Mouse (Mus musculus): ENCODE results near the gene Mypop. TPM values are rescaled to one million over a fixed set of nuclear protein-coding genes. Genes with fewer than 3 reads are reported as not detected.

Gene Mypop
- polyA plus RNA-seq, 1 experiment from 2014 or later, result 0.46 TPM

DNA sequence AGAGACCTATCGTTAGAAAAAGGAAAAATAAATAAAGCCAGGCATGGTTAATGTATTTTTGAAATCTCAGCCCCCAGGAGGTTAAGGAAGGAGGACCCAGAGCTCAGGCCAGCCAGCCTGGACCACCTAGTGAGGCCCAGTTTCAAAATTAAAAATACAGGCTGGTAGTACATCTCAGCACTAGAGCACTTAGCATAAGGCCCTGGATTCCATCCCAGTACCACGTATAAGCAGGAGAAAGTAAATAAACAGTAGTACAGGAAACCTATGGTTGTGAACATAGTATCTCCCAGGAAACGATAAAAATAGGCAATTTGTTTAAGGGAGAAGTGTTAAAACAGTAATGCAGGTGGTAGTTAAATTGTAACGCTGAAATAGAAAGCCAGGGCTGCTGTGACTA lies 11.1 kb downstream of the Mypop start:
- Histone ChIP-seq H3K4me3 (ENCODE audit: inconsistent target) (peak overlapping the region; percentile 42), H3K27ac (peak overlapping the region; percentile 68)

GRCm38 (mm10) chr7:19002848-19003498 lies 11.9 kb downstream of the Mypop start:
- Histone ChIP-seq H3K4me3 (ENCODE audit: inconsistent target) (peak overlapping the region; percentile 42), H3K27ac (peak overlapping the region; percentile 68), H3K36me3 (ENCODE audit: inconsistent target) (no peaks in the 10 kb centered on the region), H3K79me2 (ENCODE audit: inconsistent target) (peaks cover 49% of the 10 kb centered on the region)
- 2% methylated on average over 15 of the region's 17 CpGs for WGBS (ENCODE audit: missing documents)

More for the DNA sequence above, 11.1 kb downstream of the Mypop start:
- Histone ChIP-seq H3K36me3 (ENCODE audit: inconsistent target) (peaks cover 4% of the 10 kb centered on the region; the same call in 1 of the 2 replicates), H3K79me2 (ENCODE audit: inconsistent target) (peaks cover 49% of the 10 kb centered on the region)
- WGBS (ENCODE audit: missing documents), result 26% methylated on average over 4 of the region's 4 CpGs

DNA sequence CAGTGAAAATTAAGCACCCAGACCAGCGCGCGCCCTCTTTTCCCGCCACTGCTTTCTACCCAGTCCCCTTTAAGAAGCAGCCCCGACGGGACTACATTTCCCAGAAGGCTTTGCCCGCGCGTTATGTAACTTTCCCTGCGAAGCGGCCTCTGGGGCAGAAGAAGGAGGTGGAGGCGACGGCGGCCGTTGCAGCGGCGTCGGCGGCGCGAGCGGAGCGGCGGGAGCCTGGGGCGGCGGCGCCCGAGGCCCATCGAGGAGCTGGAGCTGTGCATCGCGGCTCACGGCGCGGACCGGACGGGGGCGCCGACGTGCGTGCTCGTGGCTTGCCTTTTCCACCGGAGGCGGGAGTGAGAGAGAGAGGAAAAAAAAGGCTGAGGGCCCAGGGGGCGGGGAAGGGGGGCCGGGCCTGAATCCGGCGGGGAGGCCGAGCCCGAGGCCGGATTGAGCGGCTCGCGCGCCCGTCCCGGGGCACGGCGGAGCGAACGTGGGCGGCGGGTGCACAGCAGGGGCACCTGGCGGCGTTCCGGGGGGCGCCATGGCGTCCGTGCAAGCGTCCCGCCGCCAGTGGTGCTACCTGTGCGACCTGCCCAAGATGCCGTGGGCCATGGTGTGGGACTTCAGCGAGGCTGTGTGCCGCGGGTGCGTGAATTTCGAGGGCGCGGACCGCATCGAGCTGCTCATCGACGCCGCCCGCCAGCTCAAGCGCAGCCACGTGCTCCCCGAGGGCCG lies 13.0 kb downstream of the Mypop start, which contains the start of gene Irf2bp1:
Gene Irf2bp1, plus strand, starts transcription at position 143 of the 729 bp plus-strand sequence.
- H3K79me2 ChIP-seq (ENCODE audit: inconsistent target), result peaks cover 44% of the 10 kb centered on the region
- peak within 1 kb of the TSS; percentile 68 for H3K27ac ChIP-seq
- WGBS (ENCODE audit: missing documents), result under 1% methylated on average over 60 of the region's 90 CpGs
- peak within 1 kb of the TSS; percentile 42 for H3K4me3 ChIP-seq (ENCODE audit: inconsistent target)
- H3K36me3 ChIP-seq (ENCODE audit: inconsistent target), result no peaks in the 10 kb centered on the region

GRCm38 (mm10) chr7:19004631-19005079 lies 13.6 kb downstream of the Mypop start:
- no peak overlapping the region for H3K4me3 ChIP-seq (ENCODE audit: inconsistent target)
- WGBS (ENCODE audit: missing documents), result 21% methylated on average over 34 of the region's 34 CpGs
- peaks cover 38% of the 10 kb centered on the region for H3K79me2 ChIP-seq (ENCODE audit: inconsistent target)
- no peak overlapping the region for H3K27ac ChIP-seq
- H3K36me3 ChIP-seq (ENCODE audit: inconsistent target), result no peaks in the 10 kb centered on the region

DNA sequence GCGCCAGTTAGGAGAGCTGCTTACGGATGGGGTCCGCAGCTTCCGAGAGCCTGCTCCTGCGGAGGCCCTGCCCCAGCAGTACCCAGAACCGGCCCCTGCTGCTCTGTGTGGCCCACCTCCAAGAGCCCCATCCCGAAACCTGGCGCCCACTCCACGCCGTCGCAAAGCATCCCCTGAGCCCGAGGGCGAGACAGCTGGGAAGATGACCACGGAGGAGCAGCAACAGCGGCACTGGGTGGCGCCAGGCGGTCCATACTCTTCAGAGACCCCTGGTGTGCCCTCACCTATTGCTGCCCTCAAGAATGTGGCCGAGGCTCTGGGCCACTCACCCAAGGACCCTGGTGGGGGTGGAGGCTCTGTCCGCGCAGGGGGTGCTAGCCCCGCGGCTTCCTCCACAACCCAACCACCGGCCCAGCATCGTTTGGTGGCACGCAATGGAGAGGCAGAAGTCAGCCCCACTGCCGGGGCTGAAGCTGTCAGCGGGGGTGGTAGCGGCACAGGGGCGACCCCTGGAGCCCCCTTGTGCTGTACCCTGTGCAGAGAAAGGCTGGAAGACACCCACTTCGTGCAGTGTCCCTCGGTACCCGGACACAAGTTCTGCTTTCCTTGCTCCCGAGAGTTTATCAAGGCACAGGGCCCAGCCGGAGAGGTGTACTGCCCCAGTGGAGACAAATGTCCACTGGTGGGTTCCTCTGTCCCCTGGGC lies 14.5 kb downstream of the Mypop start:
- WGBS (ENCODE audit: missing documents), result 91% methylated on average over 34 of the region's 34 CpGs
- H3K4me3 ChIP-seq (ENCODE audit: inconsistent target), result no peak overlapping the region
- no peaks in the 10 kb centered on the region for H3K36me3 ChIP-seq (ENCODE audit: inconsistent target)
- H3K27ac ChIP-seq, result no peak overlapping the region
- peaks cover 29% of the 10 kb centered on the region for H3K79me2 ChIP-seq (ENCODE audit: inconsistent target)

DNA sequence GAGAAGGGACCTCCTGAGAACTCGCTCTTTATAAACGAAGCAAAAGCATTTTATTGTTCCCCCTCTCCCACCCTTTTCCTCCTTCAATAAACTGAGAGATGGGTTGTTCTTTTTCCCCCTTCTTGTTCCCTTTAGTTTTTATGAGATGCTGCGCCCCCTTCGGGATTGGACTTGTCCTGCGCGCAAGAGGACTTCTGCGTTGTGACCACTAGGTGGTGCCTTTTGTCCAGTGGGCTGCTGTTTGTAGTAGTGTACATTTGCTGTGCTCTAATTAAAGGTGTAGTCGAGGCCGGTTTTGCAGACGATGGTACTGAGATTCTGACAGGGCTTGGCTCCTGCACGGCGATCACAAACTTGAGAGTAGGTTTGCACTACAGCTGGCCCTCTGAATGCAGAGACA lies 15.4 kb downstream of the Mypop start:
- Histone ChIP-seq H3K36me3 (ENCODE audit: inconsistent target) (no peaks in the 10 kb centered on the region), H3K27ac (no peak overlapping the region), H3K79me2 (ENCODE audit: inconsistent target) (peaks cover 20% of the 10 kb centered on the region), H3K4me3 (ENCODE audit: inconsistent target) (no peak overlapping the region)
- 6% methylated on average over 12 of the region's 12 CpGs for WGBS (ENCODE audit: missing documents)

- 84% methylated on average over 13 of the region's 13 CpGs for WGBS (ENCODE audit: missing documents)
- H3K4me3 ChIP-seq (ENCODE audit: inconsistent target), result no peak overlapping the region
- no peak overlapping the region for H3K27ac ChIP-seq
- peaks cover 16% of the 10 kb centered on the region for H3K79me2 ChIP-seq (ENCODE audit: inconsistent target)
- no peaks in the 10 kb centered on the region for H3K36me3 ChIP-seq (ENCODE audit: inconsistent target)
These were observed 16.3 kb downstream of the Mypop start for GRCm38 (mm10) chr7:19007026-19007977.

DNA sequence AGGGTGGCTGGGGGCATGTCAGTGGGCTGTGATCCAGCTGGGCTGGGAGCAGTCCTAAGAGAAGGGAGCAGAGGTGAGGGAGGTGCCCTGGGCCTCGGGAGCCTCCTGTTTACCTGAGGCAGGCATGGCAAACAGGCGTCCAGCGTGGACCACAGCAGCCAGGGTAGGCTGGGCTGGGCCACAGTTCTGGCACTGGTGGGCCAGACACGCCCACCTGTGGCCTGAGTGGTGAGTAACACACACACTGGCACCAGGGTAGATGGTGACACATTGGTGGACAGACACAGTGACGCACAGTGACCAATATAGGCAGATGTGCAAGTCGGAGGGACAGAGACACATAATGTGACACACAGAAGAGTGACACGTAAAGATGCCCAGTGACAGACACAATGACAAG lies 19.5 kb downstream of the Mypop start:
- WGBS (ENCODE audit: missing documents), result 85% methylated on average over 7 of the region's 7 CpGs
- H3K27ac ChIP-seq, result no peak overlapping the region

DNA sequence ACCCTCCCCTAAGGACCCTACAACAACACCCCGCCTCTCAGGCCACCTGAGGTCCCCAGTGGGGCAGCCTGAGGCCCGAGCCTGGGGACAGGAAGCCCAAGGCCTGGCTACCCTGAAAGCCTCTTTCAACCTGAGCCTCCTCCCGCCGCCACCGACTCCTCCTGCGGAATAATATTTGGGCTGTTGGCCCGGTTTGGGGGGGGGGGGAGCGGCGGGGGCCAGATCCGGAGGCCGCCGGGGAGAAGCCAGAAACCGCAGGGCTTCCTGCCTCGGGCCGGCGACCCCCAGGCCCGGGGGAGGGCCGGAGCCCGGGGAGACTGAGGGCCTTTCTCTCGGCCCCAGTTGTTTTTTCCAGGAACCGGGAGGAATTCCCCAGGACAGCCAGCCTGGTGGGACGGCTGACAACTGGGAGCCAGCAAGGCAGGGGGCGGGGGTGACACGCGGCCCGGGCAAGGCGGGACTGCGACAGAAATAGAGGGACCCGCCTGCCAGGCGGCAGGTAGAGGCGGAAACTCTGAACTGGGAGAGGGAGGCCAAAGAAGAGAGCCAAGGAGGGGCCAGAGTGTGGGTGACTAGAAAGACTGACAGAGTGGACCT lies 21.1 kb downstream of the Mypop start:
- H3K36me3 ChIP-seq (ENCODE audit: inconsistent target), result no peaks in the 10 kb centered on the region
- 8% methylated on average over 30 of the region's 31 CpGs for WGBS (ENCODE audit: missing documents)
- no peak overlapping the region for H3K4me3 ChIP-seq (ENCODE audit: inconsistent target)
- no peaks in the 10 kb centered on the region for H3K79me2 ChIP-seq (ENCODE audit: inconsistent target)
- H3K27ac ChIP-seq, result no peak overlapping the region

More for the DNA sequence above, 19.5 kb downstream of the Mypop start:
- peaks cover 7% of the 10 kb centered on the region; the same call in 1 of the 2 replicates for H3K79me2 ChIP-seq (ENCODE audit: inconsistent target)
- H3K36me3 ChIP-seq (ENCODE audit: inconsistent target), result no peaks in the 10 kb centered on the region
- H3K4me3 ChIP-seq (ENCODE audit: inconsistent target), result no peak overlapping the region

DNA sequence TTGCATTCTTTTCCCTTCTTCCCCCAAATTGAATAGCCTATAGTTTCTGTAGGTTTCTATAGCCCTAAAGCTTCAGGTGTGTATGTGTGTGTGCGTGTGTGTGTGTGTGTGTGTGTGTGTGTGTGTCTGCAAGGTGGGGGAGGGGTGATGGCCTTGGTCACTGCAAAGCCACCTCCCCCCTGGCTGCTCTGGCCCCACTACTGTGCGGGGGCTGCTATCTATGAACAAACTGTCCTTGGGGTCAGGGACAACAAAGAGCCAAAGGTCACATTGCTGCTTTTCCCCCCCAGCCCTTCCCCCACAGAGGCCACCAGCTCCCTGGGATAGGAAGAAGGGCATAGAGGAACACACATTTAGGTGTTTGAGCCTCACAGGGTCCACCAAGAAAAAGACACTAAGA lies 21.8 kb downstream of the Mypop start:
- WGBS (ENCODE audit: missing documents), result 75% methylated on average over 2 of the region's 2 CpGs
- no peaks in the 10 kb centered on the region for H3K36me3 ChIP-seq (ENCODE audit: inconsistent target)
- H3K79me2 ChIP-seq (ENCODE audit: inconsistent target), result no peaks in the 10 kb centered on the region
- no peak overlapping the region for H3K27ac ChIP-seq
- H3K4me3 ChIP-seq (ENCODE audit: inconsistent target), result no peak overlapping the region

- WGBS (ENCODE audit: missing documents), result 97% methylated on average over 14 of the region's 15 CpGs
- Histone ChIP-seq H3K4me3 (ENCODE audit: inconsistent target) (no peak overlapping the region), H3K36me3 (ENCODE audit: inconsistent target) (no peaks in the 10 kb centered on the region), H3K79me2 (ENCODE audit: inconsistent target) (no peaks in the 10 kb centered on the region), H3K27ac (no peak overlapping the region)
These were observed 23.4 kb downstream of the Mypop start for GRCm38 (mm10) chr7:19014452-19014851.

DNA sequence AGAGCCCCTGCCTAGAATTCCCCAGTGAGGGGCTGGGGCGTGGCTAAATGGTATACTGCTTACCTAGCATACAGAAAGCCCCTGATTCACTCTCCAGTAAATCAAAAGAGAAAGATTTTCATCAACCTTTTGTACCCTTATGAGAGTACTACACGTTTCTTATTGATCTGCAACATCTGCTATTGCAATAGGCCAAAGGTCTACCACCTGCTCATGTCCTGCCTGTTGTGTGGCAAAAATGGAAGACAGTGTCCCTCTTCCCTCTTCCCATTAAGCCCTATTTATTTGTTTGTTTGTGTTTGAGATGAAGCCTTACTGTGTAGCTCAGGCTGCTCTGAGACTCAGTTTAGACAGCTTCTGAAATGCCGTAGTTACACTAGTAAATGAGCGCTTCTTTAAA lies 25.0 kb downstream of the Mypop start:
- no peaks in the 10 kb centered on the region for H3K36me3 ChIP-seq (ENCODE audit: inconsistent target)
- no peaks in the 10 kb centered on the region for H3K79me2 ChIP-seq (ENCODE audit: inconsistent target)
- H3K4me3 ChIP-seq (ENCODE audit: inconsistent target), result no peak overlapping the region
- no peak overlapping the region for H3K27ac ChIP-seq
- 100% methylated on average over 4 of the region's 4 CpGs for WGBS (ENCODE audit: missing documents)

- Histone ChIP-seq H3K79me2 (ENCODE audit: inconsistent target) (no peaks in the 10 kb centered on the region), H3K27ac (no peak overlapping the region), H3K36me3 (ENCODE audit: inconsistent target) (no peaks in the 10 kb centered on the region), H3K4me3 (ENCODE audit: inconsistent target) (no peak overlapping the region)
- WGBS (ENCODE audit: missing documents), result 95% methylated on average over 7 of the region's 7 CpGs
These were observed 26.9 kb downstream of the Mypop start for GRCm38 (mm10) chr7:19017909-19018308.
